Mouse (Mus musculus) midbrain, postnatal 0 days (tissue): ENCODE measurements around the gene Bco1. TPM values are rescaled to one million over a fixed set of nuclear protein-coding genes. Genes with fewer than 3 reads are reported as not detected.

ENCODE experiments used
- ATAC-seq: fragments of 200-750 bp; cut with Nextera tagmentation; 2 replicates; pipeline ENCODE4 v1.8.0; 2017; ENCODE audit warnings: moderate number of reproducible peaks, mild to moderate bottlenecking, moderate TSS enrichment, moderate library complexity; ENCODE audit not compliant: low FRiP score
- DNase-seq: peaks from one replicate; pipeline ENCODE4 v3.0.0-alpha.2; 2015; ENCODE audit warnings: low spot score
- H3K27ac ChIP-seq: fragments of 300-500 bp; sonication (generic); 2 replicates; pipeline ENCODE4 v1.5.1; 2014; ENCODE audit warnings: low read depth, mild to moderate bottlenecking, low read length, mixed read lengths
- H3K27me3 ChIP-seq: fragments of 300-500 bp; sonication (generic); 2 replicates; pipeline ENCODE4 v1.6.1; 2014; ENCODE audit warnings: low read length, control low read depth, mixed read lengths; ENCODE audit not compliant: insufficient read depth
- H3K36me3 ChIP-seq: fragments of 300-500 bp; sonication (generic); 2 replicates; pipeline ENCODE4 v1.6.1; 2014; ENCODE audit warnings: low read length, control low read depth, mixed read lengths; ENCODE audit not compliant: insufficient read depth
- H3K4me1 ChIP-seq: fragments of 300-500 bp; sonication (generic); 2 replicates; pipeline ENCODE4 v1.6.1; 2014; ENCODE audit warnings: mild to moderate bottlenecking, control low read depth, antibody characterized with exemption, low read length, mixed read lengths; ENCODE audit not compliant: insufficient read depth
- H3K4me2 ChIP-seq: fragments of 300-500 bp; sonication (generic); 2 replicates; pipeline ENCODE4 v1.6.1; 2014; ENCODE audit warnings: low read depth, mild to moderate bottlenecking, low read length, mixed read lengths; ENCODE audit not compliant: poor library complexity, severe bottlenecking
- H3K4me3 ChIP-seq: fragments of 300-500 bp; sonication (generic); 2 replicates; pipeline ENCODE4 v1.5.1; 2014; ENCODE audit warnings: low read depth, mild to moderate bottlenecking, low read length, moderate library complexity
- H3K9ac ChIP-seq: fragments of 300-500 bp; sonication (generic); replicated peaks from 2 replicates; pipeline ENCODE4 v1.6.1; 2014; ENCODE audit warnings: mild to moderate bottlenecking, low read length, moderate library complexity, mixed read lengths; ENCODE audit not compliant: poor library complexity, severe bottlenecking
- H3K9me3 ChIP-seq: fragments of 300-500 bp; sonication (generic); 2 replicates; pipeline ENCODE4 v1.6.1; 2016; ENCODE audit warnings: low read length, control low read depth
- CTCF ChIP-seq: IDR thresholded peaks from 2 replicates; pipeline ENCODE4 v1.5.1; 2016; ENCODE audit warnings: antibody characterized with exemption, mild to moderate bottlenecking
- WGBS: fragments of 180-500 bp; shearing (Covaris S2); extraction: QIAGEN DNeasy Blood & Tissue Kit; methylation state at CpG from one replicate; pipeline ENCODE4 v1.1.7; 2014; 5-methylcytosine and 5-hydroxymethylcytosine counted together
- polyA plus RNA-seq: library from polyadenylated mRNA; unstranded; fragments of >200 nt; fragmentation: Nextera tagmentation; extraction: Ambion mirVana; gene quantifications from 2 replicates; pipeline ENCODE4 v1.2.1, GENCODE M21; 2015
- total RNA-seq: library from RNA; depleted of rRNA; stranded (reverse); fragments of >200 nt; gene quantifications from 2 replicates; pipeline ENCODE4 v1.2.3, GENCODE M21; 2014; rRNA removed

The Bco1 gene
- total RNA-seq (0.14 and 0.27 TPM in 2 replicates), polyA plus RNA-seq (0.32 and 0.52 TPM in 2 replicates)

DNA sequence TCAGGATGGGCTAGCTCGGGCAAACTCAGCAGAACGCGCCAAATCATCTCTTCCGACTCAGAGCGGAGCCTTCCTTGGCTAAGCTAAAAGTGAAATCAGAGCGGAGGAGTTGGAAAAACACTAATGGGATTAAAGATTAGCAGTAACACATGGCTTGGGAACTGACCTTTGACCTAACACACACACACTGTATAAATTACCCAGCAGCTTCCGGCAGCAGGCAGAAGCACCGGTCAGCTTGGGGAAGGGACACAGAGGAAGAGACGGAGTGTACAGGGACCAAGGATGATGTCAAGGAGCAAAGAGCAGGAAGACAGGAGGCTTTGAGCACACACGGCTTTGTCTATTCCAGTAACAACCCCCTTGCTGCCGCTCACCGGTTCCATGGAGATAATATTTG is at the start of gene Bco1:
Gene Bco1 (plus strand): TSS at position 208 of the 400 bp plus-strand sequence.
- Histone ChIP-seq H3K27me3 (no peaks in the 10 kb centered on the region), H3K4me1 (0 out of 2 replicates have a peak, but pooled peaks cover 7% of the 10 kb centered on the region), H3K9me3 (no peaks in the 10 kb centered on the region), H3K27ac (no peak within 1 kb of the TSS), H3K4me3 (no peak within 1 kb of the TSS), H3K4me2 (no peak within 1 kb of the TSS), H3K36me3 (no peaks in the 10 kb centered on the region), H3K9ac (no peak within 1 kb of the TSS)
- TF ChIP-seq CTCF: no peak
- ATAC-seq (no peak), DNase-seq (no peak)
- 56% methylated on average over 12 of the region's 12 CpGs for WGBS

DNA sequence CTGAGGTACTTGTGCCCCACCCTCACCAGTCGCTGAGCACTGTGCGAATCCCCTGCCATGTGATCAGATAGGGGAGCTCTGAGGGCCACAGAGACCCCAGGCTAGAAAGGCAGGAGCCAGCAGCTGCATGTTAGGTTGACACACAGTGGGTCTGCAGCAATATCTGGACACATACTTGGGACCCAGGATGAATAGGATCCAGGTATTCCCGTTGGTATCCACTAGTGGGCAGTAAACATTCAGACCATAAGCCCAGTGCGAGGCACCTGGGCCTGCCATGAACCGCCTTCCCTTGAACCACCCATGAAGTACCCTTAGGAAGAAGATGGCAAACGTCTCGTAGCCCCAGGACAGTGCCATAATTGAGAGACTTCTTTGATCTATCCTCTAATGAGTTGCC is 46.2 kb upstream of the Bco1 start:
- Histone ChIP-seq H3K9ac (no peak overlapping the region), H3K4me1 (no peaks in the 10 kb centered on the region)
- no peak for ATAC-seq

DNA sequence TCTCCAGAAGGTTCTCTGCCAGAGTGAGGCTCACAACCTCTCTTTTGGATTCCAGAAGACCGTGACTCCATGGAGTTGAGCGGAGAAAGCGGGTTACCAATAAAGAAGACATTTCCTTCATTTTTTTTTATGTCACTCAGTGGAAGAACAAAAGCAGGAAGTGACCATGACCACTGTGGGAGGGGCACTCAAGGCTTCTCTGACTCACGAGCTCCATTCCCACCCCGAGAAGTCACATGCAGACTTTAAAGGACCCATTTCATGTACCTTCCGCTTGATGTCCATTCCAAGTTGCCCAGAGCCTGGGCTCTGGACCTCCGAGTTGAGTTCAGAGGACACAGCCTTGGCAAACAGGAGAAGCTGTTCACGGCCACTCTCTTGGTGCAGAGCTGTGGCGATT is 44.9 kb upstream of the Bco1 start:
- DNase-seq: no peak
- 89% methylated on average over 9 of the region's 9 CpGs for WGBS
- ATAC-seq: no peak
- no peaks in the 10 kb centered on the region for H3K9me3 ChIP-seq
- H3K4me3 ChIP-seq: no peak overlapping the region
- H3K36me3 ChIP-seq: no peaks in the 10 kb centered on the region
- no peak for TF ChIP-seq CTCF
- no peaks in the 10 kb centered on the region for H3K27me3 ChIP-seq
- no peak overlapping the region for H3K27ac ChIP-seq
- no peak overlapping the region for H3K9ac ChIP-seq
- no peak overlapping the region for H3K4me2 ChIP-seq
- no peaks in the 10 kb centered on the region for H3K4me1 ChIP-seq

More for the DNA sequence above, 46.2 kb upstream of the Bco1 start:
- H3K4me3 ChIP-seq: no peak overlapping the region
- no peaks in the 10 kb centered on the region for H3K9me3 ChIP-seq
- H3K27me3 ChIP-seq: no peaks in the 10 kb centered on the region
- DNase-seq: no peak
- no peak for TF ChIP-seq CTCF
- WGBS: 64% methylated on average over 7 of the region's 7 CpGs
- H3K4me2 ChIP-seq: no peak overlapping the region
- no peaks in the 10 kb centered on the region for H3K36me3 ChIP-seq
- H3K27ac ChIP-seq: no peak overlapping the region

DNA sequence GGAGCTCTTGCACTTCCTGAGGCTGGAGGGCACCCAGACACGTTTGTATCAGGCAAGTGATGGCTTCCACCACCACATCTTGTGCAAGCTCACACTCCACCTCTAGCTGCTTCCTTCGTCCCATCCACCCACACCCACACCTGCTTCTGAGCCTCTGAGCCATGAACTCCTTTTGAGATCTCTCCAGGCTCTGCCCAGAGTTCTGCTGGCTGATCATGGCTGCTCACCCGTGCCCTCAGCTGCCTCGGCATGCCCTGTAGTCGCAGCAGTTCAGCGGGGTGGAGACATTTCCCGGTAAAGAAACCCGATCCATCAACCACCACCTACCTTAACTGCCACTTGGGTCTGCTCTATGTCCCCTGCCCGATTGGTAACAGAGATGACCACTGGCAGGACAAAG is 44.3 kb upstream of the Bco1 start:
- no peak overlapping the region for H3K4me2 ChIP-seq
- H3K4me3 ChIP-seq: no peak overlapping the region
- WGBS: 73% methylated on average over 9 of the region's 9 CpGs
- no peak for DNase-seq
- no peaks in the 10 kb centered on the region for H3K9me3 ChIP-seq
- no peaks in the 10 kb centered on the region for H3K36me3 ChIP-seq
- no peak for ATAC-seq
- no peaks in the 10 kb centered on the region for H3K27me3 ChIP-seq
- no peaks in the 10 kb centered on the region for H3K4me1 ChIP-seq
- no peak overlapping the region for H3K27ac ChIP-seq
- no peak overlapping the region for H3K9ac ChIP-seq
- TF ChIP-seq CTCF: no peak

DNA sequence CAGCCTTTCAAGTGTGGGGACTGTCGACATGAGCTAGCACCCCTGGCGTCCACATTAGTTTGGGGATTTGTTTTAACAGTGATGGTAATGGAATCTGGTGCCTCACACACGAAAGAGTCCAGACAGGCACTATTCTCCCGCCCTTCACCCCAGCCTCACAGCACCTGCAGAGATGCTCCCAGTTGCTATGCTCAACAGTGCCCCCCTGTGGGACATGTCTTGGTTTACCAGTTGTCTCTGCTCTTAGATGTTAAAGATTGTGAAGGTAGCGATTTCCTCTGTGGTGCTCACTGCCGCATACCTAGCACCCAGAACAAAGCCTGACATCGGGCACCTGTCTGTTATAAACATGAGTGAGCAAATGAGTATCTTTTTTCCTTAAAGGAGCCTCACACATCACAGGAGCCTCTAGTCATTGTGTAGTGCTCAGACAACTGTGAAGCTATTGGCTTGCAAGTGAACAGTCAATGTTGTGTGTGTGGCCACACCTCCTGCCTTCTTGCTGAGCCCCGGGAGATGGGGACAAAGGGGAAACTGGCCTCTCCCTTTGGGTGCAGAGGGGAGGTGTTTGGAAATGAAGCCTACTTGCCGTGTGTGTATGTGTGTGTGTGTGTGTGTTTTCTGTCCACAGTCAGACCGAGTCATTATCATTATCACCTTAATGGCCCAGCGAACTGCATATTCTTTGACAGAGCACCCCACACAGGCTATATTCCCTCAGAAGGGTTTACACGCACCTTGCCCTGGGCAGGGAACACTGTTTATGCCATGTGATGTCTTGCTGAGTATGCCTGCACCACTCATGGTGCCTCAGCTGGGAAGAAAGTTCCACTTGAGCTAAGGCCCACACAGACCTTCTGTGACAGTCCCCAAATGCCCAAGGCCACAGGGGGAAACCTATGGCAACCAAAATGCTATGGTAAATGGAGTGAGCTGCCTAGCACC is 42.2 kb upstream of the Bco1 start:
- DNase-seq (no peak), ATAC-seq (no peak)
- Histone ChIP-seq H3K9ac (no peak overlapping the region), H3K27ac (no peak overlapping the region), H3K4me2 (no peak overlapping the region), H3K4me1 (no peaks in the 10 kb centered on the region), H3K9me3 (no peaks in the 10 kb centered on the region), H3K27me3 (no peaks in the 10 kb centered on the region), H3K36me3 (no peaks in the 10 kb centered on the region), H3K4me3 (no peak overlapping the region)
- TF ChIP-seq CTCF: peak; percentile 55
- 71% methylated on average over 12 of the region's 12 CpGs for WGBS

DNA sequence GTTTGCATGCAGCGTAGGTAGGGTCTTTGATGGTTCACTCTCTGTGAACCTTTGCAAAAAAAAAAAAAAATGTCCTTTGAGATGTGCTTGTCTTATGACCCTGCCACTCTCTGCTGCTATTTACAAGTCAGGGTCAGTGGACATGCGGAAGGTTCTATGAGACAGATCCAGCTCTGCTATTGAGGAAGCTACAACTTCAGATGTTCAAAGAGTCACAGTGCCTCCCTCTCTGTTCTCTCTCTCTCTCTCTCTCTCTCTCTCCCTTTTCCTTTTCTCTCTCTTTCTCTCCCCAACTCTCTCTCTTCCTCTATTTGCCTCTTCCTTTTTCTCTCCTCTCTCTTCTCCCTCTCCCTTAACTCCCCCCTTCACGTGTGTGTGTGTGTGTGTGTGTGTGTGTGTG is 41.5 kb upstream of the Bco1 start:
- Histone ChIP-seq H3K36me3 (no peaks in the 10 kb centered on the region), H3K4me2 (no peak overlapping the region), H3K4me1 (no peaks in the 10 kb centered on the region), H3K27me3 (no peaks in the 10 kb centered on the region), H3K27ac (no peak overlapping the region), H3K9ac (no peak overlapping the region), H3K9me3 (no peaks in the 10 kb centered on the region), H3K4me3 (no peak overlapping the region)
- WGBS: 77% methylated on average over 3 of the region's 3 CpGs
- ATAC-seq (no peak), DNase-seq (no peak)
- TF ChIP-seq CTCF: no peak
